Mouse (Mus musculus): ENCODE data around the gene Dnmt3l.
"Not testable (repeated sequence)": the region's sequence is repeated elsewhere in the genome, so short reads cannot be mapped to it uniquely, and the experiment has no call there.

Gene Dnmt3l

DNA sequence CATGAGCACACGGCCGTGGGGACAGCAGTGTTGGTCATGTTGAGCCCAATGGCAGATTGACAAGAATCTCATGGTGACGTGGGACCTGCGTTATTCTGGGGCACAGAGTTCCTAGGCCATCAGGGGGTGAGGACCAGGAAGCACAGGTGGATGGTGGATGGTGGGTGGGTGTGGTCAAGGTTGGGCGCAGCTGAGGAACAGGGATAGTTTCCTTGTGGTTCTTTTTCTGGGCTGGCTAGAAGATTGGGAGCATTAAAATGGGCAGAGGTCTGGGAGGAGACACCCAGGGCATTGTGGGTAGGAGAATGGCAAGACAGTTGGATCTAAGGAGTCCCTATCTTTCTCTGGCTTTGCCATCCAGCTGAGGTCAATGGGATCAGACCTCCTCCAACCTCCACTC lies at the start of gene Dnmt3l:
Gene Dnmt3l, plus strand, starts transcription at position 301 of the 400 bp plus-strand sequence.
- DNase-seq (ENCODE audit: extremely low spot score, low read depth, low spot score), result no peak

GRCm38 (mm10) chr10:77995639-77996038 lies 46.1 kb upstream of the Dnmt3l start:
- DNase-seq (ENCODE audit: extremely low spot score, low read depth, low spot score), result no peak

- DNase-seq (ENCODE audit: extremely low spot score, low read depth, low spot score), result no peak
Measured at GRCm38 (mm10) chr10:78000200-78000599, 41.5 kb upstream of the Dnmt3l start.

- DNase-seq (ENCODE audit: extremely low spot score, low read depth, low spot score), result no peak
Measured at GRCm38 (mm10) chr10:78001796-78002195, 40.0 kb upstream of the Dnmt3l start.

DNA sequence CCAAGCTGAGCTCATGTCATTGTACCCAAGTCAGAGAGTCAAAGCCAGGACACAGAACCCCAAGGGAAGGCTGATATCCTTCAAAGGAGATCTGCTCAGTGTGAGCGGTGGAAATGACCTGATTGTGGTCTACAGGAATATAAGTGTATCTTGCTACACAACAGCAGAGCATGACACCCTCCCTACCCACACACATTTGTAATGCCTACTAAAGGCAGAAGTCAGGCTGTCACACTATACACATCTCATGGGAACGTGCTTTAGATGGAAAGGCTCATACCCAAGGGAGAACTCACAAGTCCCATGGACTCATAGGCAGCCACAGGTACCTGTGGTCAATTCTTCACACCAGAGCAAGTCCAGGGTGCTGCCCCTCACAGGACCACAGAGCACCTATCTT lies 39.4 kb upstream of the Dnmt3l start:
- DNase-seq (ENCODE audit: extremely low spot score, low read depth, low spot score), result no peak

DNA sequence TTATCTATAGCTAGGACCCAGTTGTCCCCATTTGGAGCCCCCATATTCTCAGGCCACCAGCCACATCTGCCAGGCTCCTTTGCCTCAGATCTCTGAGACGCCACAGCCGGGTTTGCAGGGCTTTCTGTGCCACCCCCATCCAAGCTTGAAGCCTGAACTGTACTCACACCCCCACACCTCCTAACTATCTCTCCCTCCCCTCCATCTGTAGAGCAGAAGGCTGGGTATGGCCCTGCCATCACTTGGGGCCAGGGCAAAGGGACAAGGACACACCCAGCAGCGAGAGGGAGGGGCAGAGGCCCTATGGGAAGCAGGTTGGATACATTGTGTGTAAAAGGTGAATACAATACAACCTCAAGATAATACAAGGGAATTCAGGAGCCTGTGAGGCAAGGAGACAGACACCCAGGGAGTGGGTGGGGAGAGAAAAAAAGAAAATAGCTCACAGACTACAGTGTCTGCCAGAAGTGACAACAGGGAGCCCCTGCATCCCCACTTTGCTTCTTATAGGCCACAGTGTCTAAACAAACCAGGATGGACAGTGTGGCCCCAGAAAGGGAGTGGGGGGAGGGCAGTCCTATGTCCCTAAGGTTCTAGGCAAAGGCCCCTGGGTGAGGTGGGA lies 37.2 kb upstream of the Dnmt3l start:
- DNase-seq (ENCODE audit: extremely low spot score, low read depth, low spot score), result no peak

DNA sequence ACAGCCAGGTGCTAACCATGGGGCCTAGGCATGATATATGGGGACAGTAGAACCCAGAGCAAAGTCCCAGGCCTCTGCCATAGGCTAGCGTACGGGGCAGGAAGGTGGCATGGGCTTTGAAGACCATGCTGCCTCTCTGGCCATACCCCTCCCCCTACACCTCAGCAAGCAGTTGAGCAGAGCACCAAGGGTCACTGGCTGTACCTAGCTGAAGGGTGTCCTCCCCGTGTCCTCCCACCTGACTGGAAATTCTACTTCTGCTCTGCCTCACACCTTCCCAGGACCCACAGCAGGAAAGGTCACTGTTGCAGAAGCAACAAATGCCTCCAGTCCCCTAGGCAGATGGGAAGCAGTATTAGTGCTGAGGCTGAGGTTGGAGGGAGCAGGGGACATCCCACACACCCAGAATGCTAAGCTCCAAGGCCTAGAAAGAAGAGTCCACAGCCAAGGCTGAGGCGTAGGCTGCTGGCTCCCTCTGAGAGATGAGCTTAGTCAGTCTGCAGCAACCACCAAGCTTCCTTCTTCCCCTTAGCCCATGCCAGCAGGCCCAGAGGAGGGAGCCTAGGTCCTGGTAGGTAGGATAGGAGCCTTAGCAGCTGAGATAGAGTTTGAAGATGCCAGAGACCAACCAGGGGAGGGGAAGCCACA lies 35.8 kb upstream of the Dnmt3l start:
- no peak for DNase-seq (ENCODE audit: extremely low spot score, low read depth, low spot score)

DNA sequence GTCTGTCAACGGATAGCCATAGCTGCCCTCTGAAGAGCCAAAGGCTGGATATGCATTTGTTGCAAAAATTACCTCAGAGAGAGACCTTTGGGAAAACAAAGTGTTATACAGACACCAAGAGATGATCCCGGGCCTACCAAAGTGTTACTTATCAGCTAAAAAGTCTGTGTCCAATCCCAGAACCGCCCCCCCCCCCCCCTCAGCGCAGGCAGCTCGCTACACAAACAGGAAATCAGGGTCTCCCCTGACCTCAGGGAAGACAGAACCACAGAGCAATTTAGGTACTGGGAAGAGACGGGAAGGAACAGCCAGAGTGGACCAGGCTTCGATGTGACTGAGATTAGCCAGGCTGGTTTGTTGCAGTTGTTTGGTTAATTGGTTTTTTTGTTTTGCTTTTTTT lies 34.5 kb upstream of the Dnmt3l start:
- no peak for DNase-seq (ENCODE audit: extremely low spot score, low read depth, low spot score)

- no peak for DNase-seq (ENCODE audit: extremely low spot score, low read depth, low spot score)
Measured at GRCm38 (mm10) chr10:78008169-78008568, 33.6 kb upstream of the Dnmt3l start.

- peak; percentile 64 for DNase-seq (ENCODE audit: extremely low spot score, low read depth, low spot score)
Measured at GRCm38 (mm10) chr10:78009184-78009944, 32.4 kb upstream of the Dnmt3l start.

DNA sequence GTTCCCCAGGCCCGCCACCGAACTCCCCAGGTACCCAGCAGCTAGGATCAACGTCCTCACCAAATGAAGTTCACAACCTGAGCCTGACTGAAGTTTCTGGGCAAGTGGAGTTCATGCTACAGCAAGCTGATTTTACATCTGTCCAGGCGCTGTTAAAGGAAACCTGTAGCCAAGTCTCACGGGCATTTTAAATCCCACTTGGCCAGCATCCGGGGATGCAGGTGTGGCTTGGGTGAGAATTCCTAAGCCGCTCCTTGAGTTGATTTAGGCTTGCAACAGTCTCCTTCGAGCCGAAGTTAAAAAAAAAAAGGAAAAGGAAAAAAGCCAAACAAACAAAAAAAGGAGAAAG lies 31.8 kb upstream of the Dnmt3l start, which contains the start of gene Pfkl:
Gene Pfkl, minus strand, starts transcription at position 139 of the 349 bp plus-strand sequence.
- DNase-seq (ENCODE audit: extremely low spot score, low read depth, low spot score), result peak; percentile 57

DNA sequence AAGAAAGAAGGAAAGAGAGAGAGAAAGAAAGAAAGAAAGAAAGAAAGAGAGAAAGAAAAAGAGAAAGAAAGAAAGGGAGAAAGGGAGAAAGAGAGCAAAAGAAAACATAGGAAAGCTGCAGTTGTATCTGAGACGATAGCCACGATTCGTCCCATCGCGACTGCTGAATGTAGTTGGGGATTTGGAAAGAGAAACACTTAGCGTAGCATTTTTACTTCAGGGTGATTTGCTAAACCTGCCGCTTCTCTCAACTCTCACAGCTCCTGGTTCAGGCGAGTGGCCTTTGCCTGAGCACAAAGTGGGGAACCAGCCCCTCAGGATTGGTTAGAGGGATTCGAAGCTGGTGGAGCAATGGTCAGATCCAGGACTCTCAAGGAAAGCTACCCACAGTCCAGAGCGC lies 31.4 kb upstream of the Dnmt3l start:
- DNase-seq (ENCODE audit: extremely low spot score, low read depth, low spot score), result peak; percentile 6

DNA sequence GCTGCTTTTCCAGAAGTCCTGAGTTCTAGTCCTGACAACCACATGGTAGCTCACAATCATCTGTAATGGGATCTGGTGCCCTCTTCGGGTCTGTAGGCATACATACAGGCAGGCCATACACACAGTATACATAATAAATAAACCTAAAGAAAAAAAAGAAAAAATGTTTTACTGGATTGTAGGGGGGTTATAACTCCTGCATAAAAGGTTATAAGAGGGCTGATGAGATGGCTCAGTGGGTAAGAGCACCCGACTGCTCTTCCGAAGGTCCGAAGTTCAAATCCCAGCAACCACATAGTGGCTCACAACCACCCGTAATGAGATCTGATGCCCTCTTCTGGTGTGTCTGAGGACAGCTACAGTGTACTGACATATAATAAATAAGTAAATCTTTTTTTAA lies 30.6 kb upstream of the Dnmt3l start:
- not testable (repeated sequence) for DNase-seq (ENCODE audit: extremely low spot score, low read depth, low spot score)

DNA sequence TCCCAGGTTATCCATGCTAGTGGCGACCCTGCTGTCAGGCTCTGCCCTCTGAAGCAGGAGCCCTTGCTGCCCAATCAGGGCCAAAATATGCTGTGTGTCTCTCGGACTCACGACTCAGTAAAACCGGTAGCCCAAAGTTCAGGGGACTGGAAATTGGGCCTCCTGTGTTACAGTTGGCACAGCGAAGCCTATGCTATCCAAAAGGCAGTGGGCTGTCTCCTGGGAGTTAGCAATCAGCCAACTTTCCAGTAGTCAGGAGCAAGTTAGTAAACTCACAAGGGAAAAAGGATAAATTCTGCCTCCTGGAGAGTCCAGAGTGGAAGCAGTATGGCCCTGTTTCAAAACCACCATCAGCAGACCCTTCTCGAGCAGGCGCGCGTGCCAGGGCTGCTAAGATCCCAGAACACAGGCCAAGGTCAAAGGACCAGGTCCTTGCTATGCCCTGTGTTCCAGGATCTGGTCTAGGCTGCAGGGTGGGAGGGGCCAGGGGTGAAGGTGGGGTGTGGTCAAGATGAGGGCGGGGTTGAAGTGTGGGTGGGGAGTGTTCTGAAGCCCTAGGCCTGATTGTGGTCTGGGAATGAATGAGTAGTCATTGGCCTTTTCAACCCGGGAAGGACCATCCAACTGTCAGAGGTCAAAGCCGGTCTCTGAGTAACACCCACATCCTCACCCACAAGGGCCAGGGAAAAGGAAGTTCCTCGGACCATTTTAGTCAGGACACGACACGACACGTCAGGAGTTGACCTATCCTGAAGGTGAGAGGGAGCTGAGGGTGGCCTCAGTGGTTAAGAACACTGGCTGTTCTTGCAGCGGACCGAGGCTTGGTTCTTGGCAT lies 28.9 kb upstream of the Dnmt3l start:
- no peak for DNase-seq (ENCODE audit: extremely low spot score, low read depth, low spot score)

DNA sequence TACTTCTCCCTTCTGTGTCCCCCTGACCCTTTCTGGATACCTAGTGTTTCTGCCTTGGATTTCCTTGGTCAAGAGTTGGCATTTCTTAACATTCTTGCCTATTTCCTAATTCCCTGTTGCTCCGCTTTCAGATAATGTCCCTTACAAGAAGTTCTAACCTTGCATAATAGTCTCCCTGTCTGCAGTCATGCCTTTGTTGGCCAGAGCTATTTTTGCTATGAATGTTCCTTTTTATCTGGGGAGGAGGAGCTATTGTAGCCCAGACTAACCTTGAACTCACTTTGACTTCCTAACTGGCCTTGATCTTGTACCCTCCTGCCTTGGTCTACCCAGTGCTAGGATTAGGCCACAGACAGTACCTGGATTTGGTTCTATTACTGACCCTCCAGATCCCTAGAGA lies 26.3 kb upstream of the Dnmt3l start:
- no peak for DNase-seq (ENCODE audit: extremely low spot score, low read depth, low spot score)

GRCm38 (mm10) chr10:78016366-78016765 lies 25.4 kb upstream of the Dnmt3l start:
- no peak for DNase-seq (ENCODE audit: extremely low spot score, low read depth, low spot score)

DNA sequence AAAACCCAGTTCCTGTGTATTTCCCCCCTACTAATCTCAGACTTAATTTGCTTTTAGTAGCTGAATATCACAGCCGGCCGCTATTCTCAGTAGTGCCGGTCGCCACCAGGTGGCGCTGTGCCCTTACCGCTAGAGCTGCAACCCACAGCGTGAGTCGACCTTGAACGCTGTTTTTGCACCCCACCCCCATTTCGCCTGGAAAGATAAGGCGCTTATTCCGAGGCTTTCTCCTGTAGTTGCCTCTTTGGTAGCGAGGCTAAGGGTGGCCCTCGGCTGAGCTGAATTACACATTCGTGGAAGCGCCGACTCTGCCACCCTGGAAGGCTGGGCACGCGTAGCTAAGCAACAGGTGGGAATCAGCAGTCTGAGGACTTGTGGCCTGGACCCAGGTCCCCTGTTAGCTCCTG lies 22.9 kb upstream of the Dnmt3l start:
- peak; percentile 73 for DNase-seq (ENCODE audit: extremely low spot score, low read depth, low spot score)

GRCm38 (mm10) chr10:78019291-78019690 lies 22.5 kb upstream of the Dnmt3l start:
- no peak for DNase-seq (ENCODE audit: extremely low spot score, low read depth, low spot score)

DNA sequence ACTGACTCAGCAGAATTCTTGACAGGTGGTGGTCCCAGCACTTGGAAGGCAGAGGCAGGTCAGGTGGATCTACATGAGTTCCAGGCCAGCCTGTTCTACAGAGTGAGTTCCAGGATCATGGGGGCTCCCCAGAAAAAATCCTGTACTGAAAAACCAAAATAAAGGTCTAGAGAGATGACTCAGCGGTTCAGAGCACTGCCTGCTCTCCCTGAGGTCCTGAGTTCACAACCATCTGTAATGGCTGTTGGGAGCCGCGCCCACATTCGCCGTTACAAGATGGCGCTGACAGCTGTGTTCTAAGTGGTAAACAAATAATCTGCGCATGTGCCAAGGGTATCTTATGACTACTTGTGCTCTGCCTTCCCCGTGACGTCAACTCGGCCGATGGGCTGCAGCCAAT lies 21.8 kb upstream of the Dnmt3l start:
- DNase-seq (ENCODE audit: extremely low spot score, low read depth, low spot score), result not testable (repeated sequence)

GRCm38 (mm10) chr10:78025453-78025852 lies 16.3 kb upstream of the Dnmt3l start:
- not testable (repeated sequence) for DNase-seq (ENCODE audit: extremely low spot score, low read depth, low spot score)

- DNase-seq (ENCODE audit: extremely low spot score, low read depth, low spot score), result peak; percentile 81
Measured at GRCm38 (mm10) chr10:78028129-78028528, 13.6 kb upstream of the Dnmt3l start.

Data from hindlimb bud, embryonic 11.5 days (tissue).